Mouse (Mus musculus) c-Kit-positive CD71-positive TER-119-negative erythroid progenitor cells, embryonic 14.5 days (primary cell): ENCODE data around the gene Ahdc1.
"Not testable (repeated sequence)": the region's sequence is repeated elsewhere in the genome, so short reads cannot be mapped to it uniquely, and the experiment has no call there.

Source experiments
- DNase-seq: peaks from one replicate; pipeline ENCODE4 v3.0.0-alpha.2; 2013; ENCODE audit warnings: low read depth

Ahdc1 gene

DNA sequence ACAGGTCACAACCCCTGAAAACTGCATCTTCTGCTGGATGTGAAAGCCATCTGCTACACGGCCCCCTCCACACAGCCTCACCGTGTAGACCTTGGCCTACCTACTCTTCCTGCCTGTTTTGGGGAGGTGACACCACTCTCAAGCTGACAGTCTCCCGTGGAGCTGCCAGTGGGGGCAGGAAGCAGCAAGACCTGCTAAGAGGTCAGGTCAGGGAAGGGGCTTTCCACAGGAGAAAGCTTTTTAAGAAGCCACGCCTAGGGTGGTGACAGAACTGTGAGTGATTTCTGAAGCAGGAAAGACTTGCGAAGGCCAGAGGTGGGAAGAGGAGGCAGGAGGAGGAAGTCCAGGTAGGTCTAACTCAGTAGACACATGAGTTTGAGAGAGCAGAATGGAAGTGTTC lies 67.9 kb downstream of the Ahdc1 start:
- no peak for DNase-seq

DNA sequence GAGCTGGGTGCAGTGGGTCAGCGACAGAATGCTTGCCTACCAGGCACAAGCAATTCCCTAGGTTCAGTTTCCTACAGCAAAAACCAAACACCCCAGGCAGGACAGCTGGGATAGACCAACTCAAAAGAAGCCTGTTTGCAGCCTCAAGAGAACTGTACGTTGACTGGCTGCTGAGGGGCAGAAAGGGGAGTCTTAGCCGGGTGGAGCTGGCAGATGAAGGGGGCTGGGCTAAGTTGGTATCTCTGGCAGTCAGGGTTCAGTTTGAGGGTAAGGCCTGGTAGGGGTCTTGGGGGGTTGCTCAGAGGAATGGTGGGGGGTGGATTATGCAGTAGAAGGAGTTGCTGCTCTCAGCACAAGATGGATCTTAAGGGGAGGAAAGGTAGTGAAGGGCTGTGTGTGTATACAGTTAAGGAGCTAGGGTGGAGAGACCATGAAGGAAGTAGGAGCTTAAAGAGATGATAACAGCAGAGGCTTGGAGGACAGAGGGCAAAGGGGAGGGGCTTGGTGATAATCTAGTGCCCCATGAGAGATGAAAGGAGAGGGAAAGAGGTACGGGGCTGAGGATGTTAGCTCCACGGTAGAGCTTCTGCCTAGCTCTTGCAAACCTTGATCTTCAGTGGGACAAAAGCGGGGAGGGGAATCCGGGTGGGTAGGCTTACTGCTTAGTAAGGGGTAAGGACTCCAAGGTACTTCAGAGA lies 68.5 kb downstream of the Ahdc1 start:
- no peak for DNase-seq

DNA sequence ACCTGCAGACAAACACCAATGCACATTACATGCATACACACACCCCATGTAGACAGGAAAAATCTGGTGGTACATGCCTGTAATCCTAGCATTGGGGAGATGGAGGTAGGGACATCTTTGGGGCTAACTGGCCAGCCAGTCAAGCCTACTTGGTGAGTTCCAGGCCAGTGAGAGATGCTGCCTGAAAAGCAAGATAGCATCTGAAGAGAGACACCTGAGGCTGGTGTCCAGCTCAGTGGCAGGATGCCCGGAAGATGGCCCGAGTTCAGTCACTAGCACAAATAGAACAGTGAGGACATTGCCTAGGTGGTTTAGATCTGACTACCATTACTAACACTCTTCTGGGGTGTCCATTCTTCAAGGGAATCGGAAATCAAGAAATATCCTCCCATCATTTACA lies 69.8 kb downstream of the Ahdc1 start:
- no peak for DNase-seq

- DNase-seq, result no peak
Observed at GRCm38 (mm10) chr4:133082216-133082773, 71.2 kb downstream of the Ahdc1 start.

DNA sequence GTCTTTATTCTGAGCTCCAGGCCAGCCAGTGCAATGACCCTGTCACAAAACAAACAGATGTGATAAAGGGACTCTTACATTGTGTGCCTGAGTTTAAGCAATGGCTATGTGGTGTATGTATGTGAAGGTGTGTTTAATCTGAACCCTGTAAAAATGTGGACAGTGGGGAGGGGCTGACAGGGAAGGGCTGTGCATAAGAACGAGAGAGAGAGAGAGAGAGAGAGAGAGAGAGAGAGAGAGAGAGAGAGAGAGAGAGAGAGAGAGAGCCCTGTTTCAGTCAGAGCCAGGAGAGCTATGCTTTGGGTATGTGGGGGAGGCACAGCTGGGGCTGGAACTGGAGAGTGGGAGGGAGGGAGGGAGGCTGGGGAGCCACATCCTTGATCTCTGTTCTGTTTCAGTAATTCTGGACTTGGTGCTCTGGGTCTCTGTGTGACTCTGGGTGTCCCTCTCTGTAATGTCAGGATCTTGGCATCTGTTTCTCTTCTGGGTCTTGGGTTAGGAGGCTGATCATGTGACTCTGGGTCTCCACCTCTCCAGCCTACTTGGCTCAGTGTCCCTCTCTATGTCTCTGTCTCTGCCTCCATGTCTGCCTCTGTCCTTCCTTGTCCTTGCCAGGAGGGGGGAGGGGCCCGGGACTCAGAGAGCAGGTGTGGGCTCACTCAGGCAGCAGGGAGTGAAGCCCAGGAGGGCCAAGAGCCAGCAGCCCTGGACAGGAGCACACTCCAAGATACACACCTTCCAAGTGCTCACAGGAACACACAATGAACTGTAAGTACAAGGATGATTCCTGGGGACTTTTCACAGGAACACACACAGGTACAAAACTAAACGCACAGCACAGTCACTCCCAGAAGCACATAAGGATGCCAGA lies 73.2 kb downstream of the Ahdc1 start:
- no peak for DNase-seq

GRCm38 (mm10) chr4:133085011-133085782 lies 74.1 kb downstream of the Ahdc1 start:
- no peak for DNase-seq

- no peak for DNase-seq
Observed at GRCm38 (mm10) chr4:133085783-133086342, 74.8 kb downstream of the Ahdc1 start.

DNA sequence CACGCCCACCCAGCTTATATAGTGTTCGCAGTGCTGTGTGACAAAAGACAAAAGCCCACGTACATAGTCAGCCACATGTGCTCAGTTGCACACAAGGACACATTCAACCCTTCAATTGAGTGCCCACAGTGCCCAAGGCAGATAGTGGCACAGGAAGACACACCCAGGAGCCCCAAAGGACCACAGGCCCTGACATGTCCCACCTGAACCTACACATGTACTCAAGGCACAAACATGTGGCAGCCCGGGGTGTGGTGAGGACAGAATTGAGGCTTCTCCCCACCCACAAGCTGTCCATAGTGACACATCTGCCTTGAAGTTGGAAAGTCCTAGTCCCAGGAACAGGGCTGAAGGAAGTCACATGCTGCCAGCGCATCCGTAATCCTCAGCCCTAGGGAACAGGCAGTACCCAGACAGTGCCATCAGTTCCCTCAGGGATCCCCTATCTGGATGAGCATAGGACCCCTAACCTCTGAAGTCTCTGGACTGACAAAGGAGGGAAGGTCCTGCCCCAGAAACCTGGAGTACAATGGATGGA lies 76.2 kb downstream of the Ahdc1 start:
- DNase-seq, result no peak

DNA sequence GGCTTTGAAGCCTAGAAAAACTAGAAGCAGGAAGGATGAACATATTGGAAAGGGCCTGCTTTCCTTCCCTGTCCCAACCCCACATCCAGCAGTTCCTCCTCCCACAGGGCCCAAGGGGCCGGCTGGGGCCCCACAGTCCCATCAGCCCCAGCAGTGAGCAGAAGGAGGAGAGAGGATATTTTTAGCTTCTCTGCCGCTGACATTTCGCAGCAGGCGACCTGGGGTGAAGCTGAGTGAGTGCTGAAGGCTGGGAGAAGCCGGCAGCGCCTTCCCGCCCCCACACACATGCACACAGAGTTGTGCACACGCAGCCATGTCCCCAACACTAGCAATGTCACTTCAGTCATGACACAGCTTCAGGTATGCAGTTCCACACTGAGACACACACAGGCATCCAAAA lies 76.8 kb downstream of the Ahdc1 start:
- DNase-seq, result no peak

- no peak for DNase-seq
Observed at GRCm38 (mm10) chr4:133089319-133089718, 78.3 kb downstream of the Ahdc1 start.

DNA sequence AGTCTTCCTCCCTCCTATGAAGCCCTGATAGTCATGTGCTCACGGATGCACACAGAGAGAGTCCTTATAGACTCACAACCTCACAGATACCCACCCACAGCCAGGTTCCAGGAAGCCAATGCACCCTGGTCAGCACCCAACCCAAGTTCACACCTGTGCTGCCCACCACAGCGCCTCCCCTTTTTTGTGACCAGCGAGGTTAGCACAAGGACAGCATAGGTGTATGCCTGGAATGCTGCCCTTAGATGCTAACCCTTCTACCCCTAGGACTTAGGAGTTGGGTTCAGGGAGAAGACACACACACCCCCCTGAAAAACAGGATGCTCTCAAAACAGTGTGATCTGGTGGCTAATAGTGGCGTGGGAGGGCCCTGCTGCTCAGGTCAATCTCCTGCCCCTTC lies 78.7 kb downstream of the Ahdc1 start:
- no peak for DNase-seq

DNA sequence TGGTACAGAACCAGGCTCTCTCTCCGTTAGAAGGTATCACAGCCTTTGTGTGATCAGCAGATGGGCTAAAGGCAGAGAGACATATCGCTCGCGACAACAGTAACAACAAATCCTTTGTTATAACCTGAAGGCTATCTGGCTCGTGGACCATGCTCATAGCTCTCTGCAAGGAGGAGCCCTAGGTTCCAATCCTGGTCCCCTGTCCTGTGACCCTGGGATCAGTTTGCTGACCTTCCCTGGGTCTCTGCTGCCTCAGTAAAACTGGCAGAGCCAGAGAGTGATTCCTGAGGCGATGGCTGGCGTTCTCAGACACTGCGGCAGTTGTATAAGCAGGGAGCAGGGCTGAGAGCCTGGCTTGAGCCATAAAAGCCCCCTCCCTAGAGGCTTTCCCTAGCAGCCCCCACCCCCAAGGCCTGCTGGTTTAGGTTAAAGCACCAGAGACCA lies 79.2 kb downstream of the Ahdc1 start:
- no peak for DNase-seq

- DNase-seq, result no peak
Observed at GRCm38 (mm10) chr4:133090720-133091458, 79.8 kb downstream of the Ahdc1 start.

DNA sequence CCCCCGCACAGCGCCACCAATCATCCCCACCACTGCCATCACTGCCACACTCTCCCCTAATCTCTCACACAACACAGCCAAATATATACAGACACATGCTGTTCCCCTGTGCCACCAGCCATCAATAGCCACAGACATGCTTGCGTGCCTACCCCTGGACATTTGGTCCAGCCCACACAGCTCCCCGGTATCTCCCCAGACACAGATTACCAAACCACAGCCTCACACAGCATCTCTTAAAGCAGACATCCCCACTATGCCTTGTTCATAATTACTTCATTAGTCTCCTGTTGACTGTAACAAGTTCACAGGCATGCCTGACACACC lies 80.4 kb downstream of the Ahdc1 start:
- no peak for DNase-seq

- DNase-seq, result no peak
Observed at GRCm38 (mm10) chr4:133092453-133092901, 81.4 kb downstream of the Ahdc1 start.

DNA sequence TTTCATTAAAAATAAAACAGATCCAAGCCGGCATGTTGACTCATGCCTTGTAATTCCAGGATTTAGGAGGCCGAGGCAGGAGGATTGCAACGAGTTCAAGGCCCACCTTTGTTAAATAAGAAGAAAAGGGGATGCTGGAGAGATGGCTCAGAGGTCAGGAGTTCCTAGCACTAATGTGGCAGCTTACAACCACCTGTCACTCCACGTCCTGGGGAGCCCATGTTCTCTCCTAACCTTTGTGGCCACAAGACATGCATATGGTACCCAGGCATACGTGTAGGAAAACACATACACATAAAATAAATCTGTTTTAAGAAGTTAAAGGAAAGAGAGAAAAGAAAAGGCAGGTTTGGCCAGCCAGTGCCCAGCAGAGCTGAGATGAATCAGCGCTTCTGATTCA lies 82.0 kb downstream of the Ahdc1 start:
- DNase-seq, result no peak

GRCm38 (mm10) chr4:133093481-133094033 lies 82.5 kb downstream of the Ahdc1 start:
- DNase-seq, result no peak

DNA sequence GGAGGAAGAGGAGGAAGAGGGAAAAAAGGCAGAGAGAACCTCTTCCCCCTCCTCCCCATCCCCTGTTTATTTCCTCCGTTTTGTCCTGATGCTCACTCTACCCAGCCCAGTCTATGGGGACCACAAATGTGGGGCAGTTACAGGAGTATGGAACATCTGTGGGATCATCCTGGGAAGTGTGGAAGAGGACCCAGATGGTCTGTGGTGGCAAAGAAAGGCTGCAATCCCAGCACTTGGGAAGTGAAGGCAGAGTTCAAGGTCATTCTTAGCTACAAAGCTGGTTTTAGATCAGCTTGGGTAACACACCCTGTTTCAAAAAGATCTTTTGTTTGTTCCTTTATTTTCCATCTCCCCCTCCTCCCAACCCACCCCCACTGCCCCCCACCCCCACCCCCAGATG lies 83.2 kb downstream of the Ahdc1 start:
- no peak for DNase-seq

DNA sequence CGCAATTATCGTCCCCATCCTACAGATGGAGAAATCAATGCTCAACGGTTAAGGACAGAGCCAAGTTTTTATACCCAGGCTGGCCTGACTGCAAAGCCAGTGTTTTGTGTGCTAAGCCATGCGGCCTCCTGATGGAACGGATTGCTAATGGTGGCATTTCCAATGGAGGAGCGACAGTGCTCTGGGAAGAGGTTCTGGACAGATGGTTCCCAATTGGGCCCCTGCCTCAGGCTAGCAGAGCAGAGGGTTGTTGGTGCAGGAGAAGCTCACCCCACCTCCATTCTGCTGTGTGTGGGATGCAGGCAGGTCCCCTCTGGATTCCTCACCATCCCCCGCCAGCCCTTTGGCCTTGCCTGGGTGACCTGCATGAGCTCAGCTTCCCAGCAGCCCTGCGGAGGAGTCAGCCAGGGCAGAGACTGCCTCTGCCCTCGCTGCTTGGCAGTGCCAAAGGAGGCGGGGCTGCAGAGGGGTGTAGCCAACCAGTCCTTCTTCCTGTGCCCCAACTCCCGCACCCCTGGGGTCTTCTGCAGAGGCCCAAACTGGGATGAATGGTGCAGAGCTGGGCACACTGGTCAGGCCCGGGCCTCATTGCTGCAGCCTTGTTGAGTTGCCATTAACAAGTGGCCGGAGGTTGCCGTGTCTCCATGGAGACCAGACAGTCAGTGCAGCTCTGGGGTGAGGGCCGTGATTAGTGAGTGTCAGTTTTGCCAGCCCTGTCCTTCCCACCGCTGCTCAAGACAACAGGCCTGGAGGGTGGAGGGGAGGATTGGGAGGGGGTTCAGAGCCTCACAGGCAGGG lies 84.1 kb downstream of the Ahdc1 start:
- no peak for DNase-seq

GRCm38 (mm10) chr4:133095734-133096065 lies 84.6 kb downstream of the Ahdc1 start:
- DNase-seq, result not testable (repeated sequence)
